In the genomic region with DNA sequence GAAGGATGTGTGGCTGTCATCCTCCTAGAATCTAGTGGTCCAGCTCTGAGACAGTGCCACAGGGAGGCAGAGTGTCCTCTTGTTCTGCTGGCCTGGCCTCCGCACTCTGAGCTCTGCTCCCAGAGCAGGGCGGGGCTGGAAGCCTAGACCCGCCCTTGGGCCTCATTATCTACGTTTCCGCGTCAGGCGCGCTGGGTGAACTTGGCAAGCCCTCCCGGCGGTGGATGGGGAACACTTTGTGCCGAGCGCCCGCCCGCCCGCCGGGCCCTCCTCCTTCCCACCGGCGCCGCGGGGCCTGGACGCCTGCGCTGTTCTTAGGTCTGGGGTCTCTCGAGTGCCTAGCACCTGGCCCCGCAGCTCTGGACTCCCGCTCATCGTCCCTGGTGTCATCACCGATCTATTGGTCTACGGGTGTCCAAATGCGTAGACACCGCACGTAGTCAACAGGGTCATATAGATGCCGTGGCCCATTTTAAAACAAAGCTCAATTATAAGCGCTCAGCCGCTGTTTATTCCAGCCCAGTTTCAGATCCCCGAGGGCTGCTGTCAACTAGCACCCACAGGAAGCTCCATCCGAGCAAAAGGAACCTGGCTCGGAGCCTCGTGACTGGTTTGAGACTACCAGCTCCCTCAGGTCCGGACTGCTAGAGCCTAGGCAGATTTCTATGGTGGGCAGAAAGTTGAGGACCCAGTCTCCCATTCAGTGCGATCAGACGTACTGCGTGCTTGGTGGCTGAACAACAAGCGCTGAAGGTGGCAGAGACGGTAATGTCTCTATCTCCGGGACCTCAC, we compare ENCODE assay signal across 8 mouse cellular contexts. TPM values are rescaled to one million over a fixed set of nuclear protein-coding genes. Genes with fewer than 3 reads are reported as not detected.
A peak's percentile ranks its signal among the peaks of the same experiment; 100 is the strongest.
DNase-seq lines count a peak whose midpoint lies in the region; ATAC-seq and TF ChIP-seq lines count a peak whose summit lies in the region.

No protein-coding gene starts in this region.

- peak; percentile 91 for DNase-seq in MN1 (ENCODE audit: low spot score)
- peak; percentile 92 for DNase-seq in cerebellum, adult 9-10 months
- peak; percentile 51 to 67 for DNase-seq in frontal cortex, adult 2 months (ENCODE audit: extremely low spot score in 1 of 2, low spot score in 1 of 2)
- DNase-seq in hindbrain, embryonic 10.5 days (ENCODE audit: low spot score): peak; percentile 70
- DNase-seq in layer of hippocampus, adult 9-10 months (ENCODE audit: low spot score): peak; percentile 26
- DNase-seq in lung, embryonic 14.5 days: peak; percentile 91
- peak; percentile 83 for DNase-seq in testis, postnatal 14 days (ENCODE audit: low spot score)

- H3K4me2 ChIP-seq in lung, embryonic 14.5 days: peak overlapping the region; percentile 99
- H3K4me2 ChIP-seq in neural tube, embryonic 15.5 days: peak overlapping the region; percentile 100

- no peaks in the 10 kb centered on the region for H3K9me3 ChIP-seq in hindbrain, embryonic 10.5 days
- no peaks in the 10 kb centered on the region for H3K9me3 ChIP-seq in lung, embryonic 14.5 days (ENCODE audit: low read depth, low read length)
- no peaks in the 10 kb centered on the region for H3K9me3 ChIP-seq in neural tube, embryonic 15.5 days (replicated peaks)

- peak overlapping the region; percentile 55 for H3K9ac ChIP-seq in lung, embryonic 14.5 days
- peak overlapping the region; percentile 58 for H3K9ac ChIP-seq in neural tube, embryonic 15.5 days (replicated peaks)

- peaks cover 47% of the 10 kb centered on the region for H3K4me1 ChIP-seq in hindbrain, embryonic 10.5 days (replicated peaks)
- peaks cover 5% of the 10 kb centered on the region; the same call in 1 of the 2 replicates for H3K4me1 ChIP-seq in lung, embryonic 14.5 days (ENCODE audit: insufficient read depth)
- peaks cover 29% of the 10 kb centered on the region for H3K4me1 ChIP-seq in neural tube, embryonic 15.5 days

- peaks cover 74% of the 10 kb centered on the region for H3K27me3 ChIP-seq in hindbrain, embryonic 10.5 days (ENCODE audit: insufficient read depth, poor library complexity, severe bottlenecking)
- peaks cover 29% of the 10 kb centered on the region for H3K27me3 ChIP-seq in lung, embryonic 14.5 days (ENCODE audit: insufficient read depth, low read length)
- H3K27me3 ChIP-seq in neural tube, embryonic 15.5 days (replicated peaks): peaks cover 32% of the 10 kb centered on the region

- ATAC-seq in lung, embryonic 14.5 days (ENCODE audit: insufficient read depth): peak; percentile 80
- peak; percentile 61 for ATAC-seq in neural tube, embryonic 15.5 days (ENCODE audit: low FRiP score)

- under 1% methylated on average over 45 of the region's 45 CpGs for whole genome bisulfite sequencing in hindbrain, embryonic 10.5 days
- WGBS in lung, embryonic 14.5 days: under 1% methylated on average over 45 of the region's 45 CpGs
- WGBS in neural tube, embryonic 15.5 days: under 1% methylated on average over 44 of the region's 45 CpGs

- H3K36me3 ChIP-seq in hindbrain, embryonic 10.5 days: no peaks in the 10 kb centered on the region
- no peaks in the 10 kb centered on the region for H3K36me3 ChIP-seq in lung, embryonic 14.5 days (ENCODE audit: insufficient read depth)
- H3K36me3 ChIP-seq in neural tube, embryonic 15.5 days: no peaks in the 10 kb centered on the region

- 0 out of 2 replicates have a peak, but pooled peaks have one; percentile 31 for TF ChIP-seq CTCF in lung, embryonic 14.5 days (IDR thresholded peaks at IDR 0.05; ENCODE audit: low read depth)

- H3K4me3 ChIP-seq in hindbrain, embryonic 10.5 days: peak overlapping the region; percentile 67
- peak overlapping the region; percentile 52 for H3K4me3 ChIP-seq in lung, embryonic 14.5 days (ENCODE audit: low read depth, low read length)
- H3K4me3 ChIP-seq in neural tube, embryonic 15.5 days (replicated peaks): peak overlapping the region; percentile 55

- peak overlapping the region; percentile 41 for H3K27ac ChIP-seq in hindbrain, embryonic 10.5 days
- peak overlapping the region; percentile 18 for H3K27ac ChIP-seq in lung, embryonic 14.5 days (ENCODE audit: low read depth)
- H3K27ac ChIP-seq in neural tube, embryonic 15.5 days (replicated peaks): peak overlapping the region; percentile 48

RNA-seq across cellular contexts. Expression of a gene that starts 3.6 kb away (rescaled TPM):
- polyA plus RNA-seq in frontal cortex, adult 2 months (2012; rRNA removed): 2.8 and 2.9 TPM in 2 replicates
- 0.75 and 1.0 TPM in 2 replicates for polyA plus RNA-seq in hindbrain, embryonic 10.5 days (2016; fragmentation: Nextera tagmentation; extraction: Ambion mirVana)
- polyA plus RNA-seq in lung, embryonic 14.5 days (2014; fragmentation: Nextera tagmentation; extraction: Ambion mirVana): 1.2 and 1.4 TPM in 2 replicates
- polyA plus RNA-seq in neural tube, embryonic 15.5 days (2015; fragmentation: Nextera tagmentation; extraction: Ambion mirVana): 2.6 and 3.5 TPM in 2 replicates

RNA-seq across cellular contexts. Expression of a gene that starts 19.9 kb away (rescaled TPM):
- 5.6 and 6.8 TPM in 2 replicates for polyA plus RNA-seq in frontal cortex, adult 2 months (2012; rRNA removed)
- polyA plus RNA-seq in hindbrain, embryonic 10.5 days (2016; fragmentation: Nextera tagmentation; extraction: Ambion mirVana): 10.2 and 10.8 TPM in 2 replicates
- polyA plus RNA-seq in lung, embryonic 14.5 days (2014; fragmentation: Nextera tagmentation; extraction: Ambion mirVana): 10.9 and 11.7 TPM in 2 replicates
- 8.2 and 8.3 TPM in 2 replicates for polyA plus RNA-seq in neural tube, embryonic 15.5 days (2015; fragmentation: Nextera tagmentation; extraction: Ambion mirVana)

Comparison
In these comparisons a context has a peak if more than half of its experiments do, and no peak if none do; other contexts are left out.
1. Peak in every context shown above with its lines: DNase-seq, ATAC-seq, H3K4me3 ChIP-seq and H3K27ac ChIP-seq.
2. DNase-seq: peak in every context shown above with its lines; median percentile 92 in cerebellum, adult 9-10 months; 91 in MN1; 91 in lung, embryonic 14.5 days; 83 in testis, postnatal 14 days; 70 in hindbrain, embryonic 10.5 days; 59 in frontal cortex, adult 2 months; 26 in layer of hippocampus, adult 9-10 months.